Mouse (Mus musculus) heart, embryonic 14.5 days (tissue): ENCODE measurements around the gene Rasa2. TPM values are rescaled to one million over a fixed set of nuclear protein-coding genes. Genes with fewer than 3 reads are reported as not detected.
"Not testable (repeated sequence)": the region's sequence is repeated elsewhere in the genome, so short reads cannot be mapped to it uniquely, and the experiment has no call there.

Source experiments
- ATAC-seq: fragments of 200-750 bp; cut with Nextera tagmentation; 2 replicates; pipeline ENCODE4 v1.8.0; 2017; ENCODE audit warnings: low read depth, moderate TSS enrichment; ENCODE audit not compliant: insufficient number of reproducible peaks, insufficient read depth, low FRiP score
- H3K27ac ChIP-seq, 2 experiments: fragments of 200-500 bp in 1 of 2; fragments of 300-500 bp in 1 of 2; sonication (generic) in 1 of 2; replicated peaks in 1 of 2; 2 replicates each; pipeline ENCODE4 v1.5.1; 2012 to 2014; ENCODE audit warnings: low read depth in 2 of 2, low read length in 2 of 2, control low read depth in 1 of 2, mild to moderate bottlenecking in 1 of 2, mixed read lengths in 1 of 2; ENCODE audit not compliant: control insufficient read depth in 1 of 2, insufficient read depth in 1 of 2
- H3K27me3 ChIP-seq: fragments of 300-500 bp; sonication (generic); 2 replicates; pipeline ENCODE4 v1.6.1; 2014; ENCODE audit warnings: mild to moderate bottlenecking, low read length, control low read depth; ENCODE audit not compliant: control insufficient read depth, insufficient read depth
- H3K36me3 ChIP-seq: fragments of 300-500 bp; sonication (generic); 2 replicates; pipeline ENCODE4 v1.6.1; 2014; ENCODE audit warnings: mild to moderate bottlenecking, control low read depth, low read length, mixed read lengths; ENCODE audit not compliant: control insufficient read depth, insufficient read depth
- H3K4me1 ChIP-seq, 2 experiments: fragments of 200-500 bp in 1 of 2; fragments of 300-500 bp in 1 of 2; sonication (generic) in 1 of 2; 2 replicates each; pipeline ENCODE4 v1.6.1; 2012 to 2014; ENCODE audit warnings: low read length in 2 of 2, control low read depth in 1 of 2, mixed read lengths in 1 of 2; ENCODE audit not compliant: control insufficient read depth in 2 of 2, insufficient read depth in 2 of 2
- H3K4me2 ChIP-seq: fragments of 300-500 bp; sonication (generic); 2 replicates; pipeline ENCODE4 v1.6.1; 2014; ENCODE audit warnings: mild to moderate bottlenecking, low read length
- H3K4me3 ChIP-seq, 2 experiments: fragments of 200-500 bp in 1 of 2; fragments of 300-500 bp in 1 of 2; sonication (generic) in 1 of 2; 2 replicates each; pipeline ENCODE4 v1.5.1; 2012 to 2014; ENCODE audit warnings: low read length in 2 of 2, mild to moderate bottlenecking in 2 of 2, control low read depth in 1 of 2, low read depth in 1 of 2, moderate library complexity in 1 of 2; ENCODE audit not compliant: control insufficient read depth in 1 of 2, insufficient read depth in 1 of 2
- H3K9ac ChIP-seq: fragments of 300-500 bp; sonication (generic); 2 replicates; pipeline ENCODE4 v1.6.1; 2014; ENCODE audit warnings: mild to moderate bottlenecking, low read length
- H3K9me3 ChIP-seq: fragments of 300-500 bp; sonication (generic); 2 replicates; pipeline ENCODE4 v1.6.1; 2016; ENCODE audit warnings: low read length, control low read depth; ENCODE audit not compliant: control insufficient read depth
- WGBS: fragments of 180-500 bp; shearing (Covaris S2); extraction: QIAGEN DNeasy Blood & Tissue Kit; methylation state at CpG from one replicate; pipeline ENCODE4 v1.1.7; 2014; 5-methylcytosine and 5-hydroxymethylcytosine counted together
- polyA plus RNA-seq: library from polyadenylated mRNA; unstranded; fragments of >200 nt; fragmentation: Nextera tagmentation; extraction: Ambion mirVana; gene quantifications from 2 replicates; pipeline ENCODE4 v1.2.1, GENCODE M21; 2014

Rasa2 gene
- polyA plus RNA-seq, 1 experiment from 2014 or later, result 14.2 TPM

- H3K9ac ChIP-seq, result no peak overlapping the region
- 93% methylated on average over 1 of the region's 1 CpGs for WGBS
- H3K27ac ChIP-seq, result no peak overlapping the region
Observed at GRCm38 (mm10) chr9:96554095-96554494, 77.3 kb downstream of the Rasa2 start.

GRCm38 (mm10) chr9:96545410-96545809 lies 86.0 kb downstream of the Rasa2 start:
- no peak overlapping the region for H3K4me3 ChIP-seq
- no peaks in the 10 kb centered on the region for H3K9me3 ChIP-seq
- H3K36me3 ChIP-seq, result peaks cover 51% of the 10 kb centered on the region
- H3K9ac ChIP-seq, result no peak overlapping the region
- 0 out of 4 replicates have a peak, but pooled peaks cover 0 to 2% of the 10 kb centered on the region in 2 experiments for H3K4me1 ChIP-seq
- H3K27ac ChIP-seq, result no peak overlapping the region
- H3K4me2 ChIP-seq, result no peak overlapping the region
- 82% methylated on average over 13 of the region's 13 CpGs for WGBS
- ATAC-seq, result no peak
- H3K27me3 ChIP-seq, result no peaks in the 10 kb centered on the region

More at GRCm38 (mm10) chr9:96554095-96554494, 77.3 kb downstream of the Rasa2 start:
- H3K27me3 ChIP-seq, result no peaks in the 10 kb centered on the region
- peaks cover 34% of the 10 kb centered on the region for H3K36me3 ChIP-seq
- H3K9me3 ChIP-seq, result no peaks in the 10 kb centered on the region
- H3K4me2 ChIP-seq, result no peak overlapping the region
- H3K4me1 ChIP-seq, result no peaks in the 10 kb centered on the region
- no peak for ATAC-seq
- no peak overlapping the region for H3K4me3 ChIP-seq

- Histone ChIP-seq H3K36me3 (peaks cover 51% of the 10 kb centered on the region), H3K9ac (peak overlapping the region; percentile 62; the same call in 1 of the 2 replicates), H3K27me3 (no peaks in the 10 kb centered on the region), H3K27ac (0 out of 4 replicates have a peak overlapping the region, but pooled peaks of 1 of the 2 experiments have one; percentile 19), H3K4me1 (peaks cover under 1 to 2% of the 10 kb centered on the region in 2 experiments; a peak in 1 of 4 replicates), H3K9me3 (no peaks in the 10 kb centered on the region), H3K4me3 (peak overlapping the region; percentile 20 to 34; a peak in 3 of 4 replicates), H3K4me2 (peak overlapping the region; percentile 61)
- ATAC-seq, result no peak
- 30% methylated on average over 27 of the region's 27 CpGs for WGBS
Observed at GRCm38 (mm10) chr9:96543643-96544640, 87.5 kb downstream of the Rasa2 start.

GRCm38 (mm10) chr9:96538916-96539315 lies 92.5 kb downstream of the Rasa2 start:
- no peak for ATAC-seq
- Histone ChIP-seq H3K9ac (no peak overlapping the region), H3K4me1 (peaks cover 6 to 14% of the 10 kb centered on the region in 2 experiments; a peak in 2 of 4 replicates), H3K36me3 (peaks cover 22% of the 10 kb centered on the region), H3K27me3 (no peaks in the 10 kb centered on the region), H3K4me3 (no peak overlapping the region), H3K9me3 (no peaks in the 10 kb centered on the region), H3K4me2 (no peak overlapping the region), H3K27ac (no peak overlapping the region)
- 52% methylated on average over 10 of the region's 10 CpGs for WGBS

GRCm38 (mm10) chr9:96537615-96537919 lies 93.8 kb downstream of the Rasa2 start:
- no peaks in the 10 kb centered on the region for H3K27me3 ChIP-seq
- H3K9ac ChIP-seq, result no peak overlapping the region
- H3K4me1 ChIP-seq, result peaks cover 6 to 12% of the 10 kb centered on the region in 2 experiments; a peak in 2 of 4 replicates
- ATAC-seq, result no peak
- H3K36me3 ChIP-seq, result peaks cover 14% of the 10 kb centered on the region
- H3K4me3 ChIP-seq, result no peak overlapping the region
- H3K4me2 ChIP-seq, result peak overlapping the region; percentile 83
- H3K9me3 ChIP-seq, result no peaks in the 10 kb centered on the region
- WGBS, result 91% methylated on average over 6 of the region's 6 CpGs
- H3K27ac ChIP-seq, result peak overlapping the region in 1 of 2 experiments; percentile 72; a peak in 1 of 4 replicates

- H3K27ac ChIP-seq, result peak overlapping the region; percentile 59 to 72
Observed at GRCm38 (mm10) chr9:96536895-96537614, 94.4 kb downstream of the Rasa2 start.

GRCm38 (mm10) chr9:96536093-96536492 lies 95.3 kb downstream of the Rasa2 start:
- not testable (repeated sequence) for H3K9me3 ChIP-seq, H3K4me3 ChIP-seq

More at GRCm38 (mm10) chr9:96536895-96537614, 94.4 kb downstream of the Rasa2 start:
- Histone ChIP-seq H3K9me3 (no peaks in the 10 kb centered on the region), H3K4me2 (peak overlapping the region; percentile 83), H3K4me1 (peaks cover 6 to 12% of the 10 kb centered on the region in 2 experiments; a peak in 2 of 4 replicates), H3K27me3 (no peaks in the 10 kb centered on the region), H3K4me3 (peak overlapping the region; percentile 50 to 56), H3K9ac (peak overlapping the region; percentile 78), H3K36me3 (peaks cover 9% of the 10 kb centered on the region)
- 26% methylated on average over 37 of the region's 37 CpGs for WGBS
- ATAC-seq, result peak; percentile 82

More at GRCm38 (mm10) chr9:96536093-96536492, 95.3 kb downstream of the Rasa2 start:
- H3K4me2 ChIP-seq, ATAC-seq, H3K27me3 ChIP-seq, H3K9ac ChIP-seq, H3K27ac ChIP-seq, H3K36me3 ChIP-seq: not testable (repeated sequence)
- peaks cover 6 to 12% of the 10 kb centered on the region in 2 experiments; a peak in 2 of 4 replicates for H3K4me1 ChIP-seq
- 68% methylated on average over 4 of the region's 4 CpGs for WGBS
